Mouse (Mus musculus): ENCODE data around the gene Tfeb.

Gene Tfeb

GRCm38 (mm10) chr17:47712889-47713571 is 23.8 kb upstream of the Tfeb start:
- no peak for DNase-seq

GRCm38 (mm10) chr17:47715037-47715436 is 21.8 kb upstream of the Tfeb start:
- DNase-seq: no peak

GRCm38 (mm10) chr17:47721183-47721582 is 15.6 kb upstream of the Tfeb start:
- DNase-seq: no peak

GRCm38 (mm10) chr17:47726566-47726965 is 10.3 kb upstream of the Tfeb start, which contains the start of gene Pgc:
TSS of gene Pgc (plus strand) at chr17:47726842.
- DNase-seq: no peak

- DNase-seq: no peak
Measured at GRCm38 (mm10) chr17:47730633-47731575, 5.9 kb upstream of the Tfeb start.

- no peak for DNase-seq
Measured at GRCm38 (mm10) chr17:47735553-47736100, 1.2 kb upstream of the Tfeb start.

- peak; percentile 45 for DNase-seq
Measured at GRCm38 (mm10) chr17:47737271-47738065, 638 bp downstream of the Tfeb start.

- DNase-seq: peak; percentile 14
Measured at GRCm38 (mm10) chr17:47738066-47738878, 1.4 kb downstream of the Tfeb start.

- no peak for DNase-seq
Measured at GRCm38 (mm10) chr17:47738879-47739798, 2.3 kb downstream of the Tfeb start.

GRCm38 (mm10) chr17:47740186-47740585 is 3.4 kb downstream of the Tfeb start:
- no peak for DNase-seq

- DNase-seq: no peak
Measured at GRCm38 (mm10) chr17:47742991-47743734, 6.3 kb downstream of the Tfeb start.

GRCm38 (mm10) chr17:47744086-47744485 is 7.3 kb downstream of the Tfeb start:
- no peak for DNase-seq

GRCm38 (mm10) chr17:47744746-47745368 is 8.0 kb downstream of the Tfeb start:
- no peak for DNase-seq

GRCm38 (mm10) chr17:47748791-47749553 is 12.1 kb downstream of the Tfeb start:
- DNase-seq: no peak

- no peak for DNase-seq
Measured at GRCm38 (mm10) chr17:47749626-47750025, 12.8 kb downstream of the Tfeb start.

GRCm38 (mm10) chr17:47750101-47750500 is 13.3 kb downstream of the Tfeb start:
- no peak for DNase-seq

- DNase-seq: no peak
Measured at GRCm38 (mm10) chr17:47751811-47752210, 15.0 kb downstream of the Tfeb start.

- DNase-seq: no peak
Measured at GRCm38 (mm10) chr17:47753130-47753775, 16.4 kb downstream of the Tfeb start.

Data from right cerebral cortex, postnatal 4 days (tissue).